Mouse (Mus musculus) limb, embryonic 11.5 days (tissue): Measurements from ENCODE around the gene Mpdu1. TPM values are rescaled to one million over a fixed set of nuclear protein-coding genes. Genes with fewer than 3 reads are reported as not detected.

Experiments used
- ATAC-seq: fragments of 200-750 bp; cut with Nextera tagmentation; 2 replicates; pipeline ENCODE4 v1.8.0; 2017; ENCODE audit warnings: low read depth; ENCODE audit not compliant: insufficient number of reproducible peaks, low FRiP score, low TSS enrichment
- DNase-seq: peaks from one replicate; pipeline ENCODE4 v3.0.0-alpha.2; 2015; ENCODE audit warnings: low spot score
- H3K27ac ChIP-seq: fragments of 300-500 bp; sonication (generic); replicated peaks from 2 replicates; pipeline ENCODE4 v1.5.1; 2014; ENCODE audit warnings: low read depth, mild to moderate bottlenecking, low read length
- H3K27me3 ChIP-seq: fragments of 300-500 bp; sonication (generic); 2 replicates; pipeline ENCODE4 v1.6.1; 2014; ENCODE audit warnings: mild to moderate bottlenecking, low read length, mixed read lengths; ENCODE audit not compliant: control insufficient read depth, insufficient read depth
- H3K36me3 ChIP-seq: fragments of 300-500 bp; sonication (generic); 2 replicates; pipeline ENCODE4 v1.6.1; 2014; ENCODE audit warnings: mild to moderate bottlenecking, low read length, moderate library complexity, mixed read lengths; ENCODE audit not compliant: control insufficient read depth, insufficient read depth
- H3K4me1 ChIP-seq: fragments of 300-500 bp; sonication (generic); 2 replicates; pipeline ENCODE4 v1.6.1; 2014; ENCODE audit warnings: low read length, mixed read lengths; ENCODE audit not compliant: control insufficient read depth, insufficient read depth
- H3K4me2 ChIP-seq: fragments of 300-500 bp; sonication (generic); 2 replicates; pipeline ENCODE4 v1.6.1; 2014; ENCODE audit warnings: low read depth, mild to moderate bottlenecking, moderate library complexity; ENCODE audit not compliant: severe bottlenecking
- H3K4me3 ChIP-seq: fragments of 300-500 bp; sonication (generic); 2 replicates; pipeline ENCODE4 v1.5.1; 2014; ENCODE audit warnings: low read depth, low read length
- H3K9ac ChIP-seq: fragments of 300-500 bp; sonication (generic); 2 replicates; pipeline ENCODE4 v1.6.1; 2014; ENCODE audit warnings: mild to moderate bottlenecking, low read length
- H3K9me3 ChIP-seq: fragments of 300-500 bp; sonication (generic); 2 replicates; pipeline ENCODE4 v1.6.1; 2016; ENCODE audit warnings: low read length; ENCODE audit not compliant: control insufficient read depth
- WGBS: fragments of 180-500 bp; shearing (Covaris S2); extraction: QIAGEN DNeasy Blood & Tissue Kit; methylation state at CpG from one replicate; pipeline ENCODE4 v1.1.7; 2014; 5-methylcytosine and 5-hydroxymethylcytosine counted together
- polyA plus RNA-seq: library from polyadenylated mRNA; unstranded; fragments of >200 nt; fragmentation: Nextera tagmentation; extraction: Ambion mirVana; gene quantifications from 2 replicates; pipeline ENCODE4 v1.2.1, GENCODE M21; 2014

Gene Mpdu1
- polyA plus RNA-seq, 1 experiment from 2014 or later = 41.0 TPM

DNA sequence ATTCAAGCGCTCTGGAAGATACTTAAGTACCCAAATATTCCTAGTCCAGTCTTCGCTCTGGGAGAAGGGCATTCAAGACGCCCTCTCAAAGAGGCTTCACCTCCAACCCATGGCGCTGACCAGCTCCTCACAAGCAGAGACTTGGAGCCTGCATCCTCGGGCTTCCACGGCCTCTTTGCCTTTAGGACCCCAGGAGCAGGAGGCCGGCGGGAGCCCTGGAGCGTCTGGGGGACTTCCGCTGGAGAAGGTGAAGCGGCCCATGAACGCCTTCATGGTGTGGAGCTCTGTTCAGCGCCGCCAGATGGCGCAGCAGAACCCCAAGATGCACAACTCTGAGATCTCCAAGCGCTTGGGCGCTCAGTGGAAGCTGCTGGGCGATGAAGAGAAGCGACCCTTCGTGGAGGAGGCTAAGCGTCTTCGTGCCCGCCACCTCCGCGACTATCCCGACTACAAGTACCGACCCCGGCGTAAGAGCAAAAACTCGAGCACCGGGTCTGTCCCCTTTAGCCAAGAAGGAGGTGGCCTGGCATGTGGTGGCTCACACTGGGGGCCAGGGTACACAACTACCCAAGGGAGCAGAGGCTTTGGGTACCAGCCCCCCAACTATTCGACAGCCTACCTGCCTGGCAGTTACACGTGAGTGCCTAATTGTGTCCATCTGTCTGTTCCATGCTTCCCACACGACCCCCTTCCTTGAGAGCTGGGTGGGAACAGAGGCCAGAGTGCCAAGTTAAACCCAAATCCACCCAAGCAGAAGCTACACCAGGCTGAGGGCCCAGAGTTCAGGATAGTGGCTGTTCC is 7.0 kb downstream of the Mpdu1 start, which contains the start of gene Sox15:
Gene Sox15 (plus strand): TSS at position 51 of the 801 bp plus-strand sequence.
- ATAC-seq (peak; percentile 65; the same call in 1 of the 2 replicates), DNase-seq (peak; percentile 86)
- Histone ChIP-seq H3K27me3 (no peaks in the 10 kb centered on the region), H3K9me3 (no peaks in the 10 kb centered on the region), H3K36me3 (peaks cover 44% of the 10 kb centered on the region), H3K9ac (0 out of 2 replicates have a peak within 1 kb of the TSS, but pooled peaks have one; percentile 18), H3K27ac (peak within 1 kb of the TSS; percentile 65), H3K4me1 (peaks cover 19% of the 10 kb centered on the region), H3K4me3 (peak within 1 kb of the TSS; percentile 1; the same call in 1 of the 2 replicates), H3K4me2 (peak within 1 kb of the TSS; percentile 12; the same call in 1 of the 2 replicates)
- 26% methylated on average over 34 of the region's 34 CpGs for WGBS

DNA sequence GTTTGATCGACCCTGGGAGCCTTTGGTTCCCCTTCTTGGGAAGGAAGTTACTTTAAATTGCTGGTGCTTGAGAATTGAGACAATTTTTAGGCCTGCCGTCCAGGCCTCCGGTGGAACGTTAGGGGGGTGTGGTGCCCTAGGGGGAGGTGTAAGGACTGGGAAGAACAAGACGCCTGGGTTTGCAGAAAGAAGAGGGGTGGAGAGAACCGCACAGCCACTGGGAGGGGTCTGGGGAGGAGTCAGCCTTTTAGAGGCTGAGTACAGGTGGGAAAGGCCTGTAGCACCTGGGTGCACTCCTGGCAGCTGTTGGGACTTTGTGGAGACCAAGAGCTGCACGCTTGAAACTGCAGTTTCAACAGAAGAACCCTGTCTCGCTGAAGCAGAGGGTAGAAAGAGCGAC is 7.7 kb downstream of the Mpdu1 start:
- WGBS = 35% methylated on average over 9 of the region's 9 CpGs
- no peak overlapping the region for H3K4me3 ChIP-seq
- H3K9me3 ChIP-seq = no peaks in the 10 kb centered on the region
- H3K27ac ChIP-seq = peak overlapping the region; percentile 65
- H3K4me1 ChIP-seq = peaks cover 19% of the 10 kb centered on the region
- no peak for ATAC-seq
- H3K9ac ChIP-seq = no peak overlapping the region
- H3K36me3 ChIP-seq = peaks cover 48% of the 10 kb centered on the region
- H3K27me3 ChIP-seq = no peaks in the 10 kb centered on the region
- no peak overlapping the region for H3K4me2 ChIP-seq
- DNase-seq = no peak

DNA sequence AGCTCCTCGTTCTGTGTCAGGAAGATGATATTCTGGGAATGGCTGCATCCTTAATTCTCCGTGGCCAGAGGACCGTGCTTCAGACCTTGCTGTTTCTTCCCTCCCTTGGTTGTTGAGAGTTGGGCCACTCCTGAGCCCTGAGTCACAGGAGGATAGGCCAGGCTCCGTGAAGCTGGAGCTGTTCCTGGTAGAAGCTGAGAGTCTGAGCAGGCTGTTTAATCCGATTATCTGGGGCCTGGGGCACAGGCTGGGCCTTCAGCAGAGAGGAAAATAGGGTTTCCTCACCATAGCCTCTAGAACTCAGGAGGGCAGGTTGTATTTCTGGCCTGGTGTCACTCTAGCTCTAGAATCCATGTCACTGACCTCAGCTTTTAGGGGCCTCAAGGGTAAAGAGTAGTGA is 9.0 kb downstream of the Mpdu1 start:
- Histone ChIP-seq H3K36me3 (peaks cover 50% of the 10 kb centered on the region), H3K9ac (no peak overlapping the region), H3K27ac (no peak overlapping the region), H3K4me1 (peaks cover 19% of the 10 kb centered on the region), H3K27me3 (no peaks in the 10 kb centered on the region), H3K4me2 (no peak overlapping the region), H3K4me3 (no peak overlapping the region), H3K9me3 (no peaks in the 10 kb centered on the region)
- whole genome bisulfite sequencing = 77% methylated on average over 5 of the region's 5 CpGs
- DNase-seq (no peak), ATAC-seq (no peak)

DNA sequence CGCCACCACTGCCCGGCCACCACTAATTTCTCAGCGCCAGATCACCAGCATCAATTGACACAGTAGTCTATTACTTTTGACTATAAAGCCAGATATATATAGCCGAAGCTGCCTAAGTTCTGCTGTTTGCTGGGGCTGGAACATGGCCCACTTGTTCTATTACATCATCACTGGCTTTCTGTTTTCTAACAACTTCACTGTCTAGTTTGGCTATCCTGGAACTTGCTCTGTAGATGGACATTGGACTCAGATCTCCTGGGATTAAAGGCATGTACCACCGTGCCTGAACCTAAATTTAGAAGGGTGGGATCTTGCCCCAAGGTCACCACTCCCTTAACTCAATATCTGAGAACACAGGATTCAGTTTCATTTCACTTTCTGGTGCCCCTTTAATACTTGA is 16.6 kb downstream of the Mpdu1 start:
- H3K4me3 ChIP-seq = no peak overlapping the region
- H3K27ac ChIP-seq = no peak overlapping the region
- no peak for ATAC-seq
- no peaks in the 10 kb centered on the region for H3K9me3 ChIP-seq
- peaks cover 56% of the 10 kb centered on the region for H3K36me3 ChIP-seq
- WGBS = 97% methylated on average over 5 of the region's 5 CpGs
- no peak for DNase-seq
- no peaks in the 10 kb centered on the region for H3K4me1 ChIP-seq
- H3K9ac ChIP-seq = no peak overlapping the region
- no peaks in the 10 kb centered on the region for H3K27me3 ChIP-seq
- H3K4me2 ChIP-seq = no peak overlapping the region

DNA sequence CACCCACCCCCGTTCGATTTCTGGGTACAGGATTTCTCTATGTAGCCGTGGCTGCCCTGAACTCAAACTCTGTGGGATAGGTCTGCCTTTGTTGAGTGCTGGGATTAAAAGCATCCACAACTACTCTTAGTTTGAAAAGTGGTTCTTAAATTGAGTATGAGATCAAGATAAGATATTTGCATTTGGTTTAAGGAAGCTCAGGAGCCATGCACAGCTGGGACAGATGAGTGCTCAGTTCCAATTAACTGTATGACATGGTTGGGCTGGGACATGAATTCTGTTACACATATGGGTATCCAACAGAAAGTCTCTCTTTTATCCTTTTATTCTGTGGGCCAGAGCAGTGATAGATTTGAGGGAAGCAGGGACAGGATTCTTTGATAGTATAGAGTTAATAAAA is 27.0 kb downstream of the Mpdu1 start:
- ATAC-seq = no peak

DNA sequence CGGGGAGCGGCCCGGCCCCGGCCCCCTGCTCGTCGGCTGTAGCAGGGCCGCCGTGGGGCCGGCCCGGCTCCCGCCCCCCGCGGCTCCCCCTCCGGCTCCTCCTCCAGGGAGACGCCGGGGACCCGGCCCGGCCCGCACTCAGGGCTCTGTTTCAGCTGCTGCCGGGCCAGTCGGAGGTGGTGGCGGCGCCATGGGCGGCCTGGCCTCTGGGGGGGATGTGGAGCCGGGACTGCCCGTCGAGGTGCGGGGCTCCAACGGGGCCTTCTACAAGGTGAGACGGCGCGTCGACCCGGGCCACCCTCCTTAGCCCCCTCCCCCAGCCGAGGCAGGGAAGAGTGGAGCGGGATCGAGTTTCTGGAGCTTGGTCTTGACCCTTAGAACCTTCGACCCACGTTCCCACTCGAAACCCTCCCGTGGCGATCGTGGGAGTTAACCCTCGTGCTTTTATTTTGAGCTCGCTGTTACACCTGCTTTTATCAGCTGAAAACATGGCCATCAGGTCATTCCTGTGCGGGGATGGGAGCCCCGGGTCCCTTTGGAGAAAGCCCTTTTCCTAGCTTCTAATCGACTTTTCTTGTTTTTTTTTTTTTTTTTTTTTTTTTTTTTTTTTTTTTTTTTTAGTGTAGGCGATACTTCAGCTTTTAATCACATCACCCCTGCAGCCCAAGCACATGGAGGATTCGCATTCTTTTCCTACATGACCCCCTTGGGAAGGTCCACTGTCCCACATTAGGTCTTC is 29.1 kb downstream of the Mpdu1 start:
- peak overlapping the region; percentile 94 for H3K4me3 ChIP-seq
- DNase-seq (no peak), ATAC-seq (peak; percentile 48)
- peak overlapping the region; percentile 92 for H3K27ac ChIP-seq
- no peaks in the 10 kb centered on the region for H3K27me3 ChIP-seq
- H3K4me1 ChIP-seq = 0 out of 2 replicates have a peak, but pooled peaks cover 2% of the 10 kb centered on the region
- H3K4me2 ChIP-seq = peak overlapping the region; percentile 67
- under 1% methylated on average over 35 of the region's 50 CpGs for whole genome bisulfite sequencing
- peak overlapping the region; percentile 86 for H3K9ac ChIP-seq
- no peaks in the 10 kb centered on the region; the same call in 1 of the 2 replicates for H3K36me3 ChIP-seq
- H3K9me3 ChIP-seq = no peaks in the 10 kb centered on the region

More for the DNA sequence above, 27.0 kb downstream of the Mpdu1 start:
- no peak overlapping the region for H3K9ac ChIP-seq
- H3K4me2 ChIP-seq = no peak overlapping the region
- no peaks in the 10 kb centered on the region for H3K27me3 ChIP-seq
- H3K4me1 ChIP-seq = 0 out of 2 replicates have a peak, but pooled peaks cover 2% of the 10 kb centered on the region
- 93% methylated on average over 3 of the region's 3 CpGs for WGBS
- H3K4me3 ChIP-seq = no peak overlapping the region
- H3K9me3 ChIP-seq = no peaks in the 10 kb centered on the region
- H3K27ac ChIP-seq = no peak overlapping the region
- no peak for DNase-seq
- H3K36me3 ChIP-seq = peaks cover 4% of the 10 kb centered on the region; the same call in 1 of the 2 replicates

DNA sequence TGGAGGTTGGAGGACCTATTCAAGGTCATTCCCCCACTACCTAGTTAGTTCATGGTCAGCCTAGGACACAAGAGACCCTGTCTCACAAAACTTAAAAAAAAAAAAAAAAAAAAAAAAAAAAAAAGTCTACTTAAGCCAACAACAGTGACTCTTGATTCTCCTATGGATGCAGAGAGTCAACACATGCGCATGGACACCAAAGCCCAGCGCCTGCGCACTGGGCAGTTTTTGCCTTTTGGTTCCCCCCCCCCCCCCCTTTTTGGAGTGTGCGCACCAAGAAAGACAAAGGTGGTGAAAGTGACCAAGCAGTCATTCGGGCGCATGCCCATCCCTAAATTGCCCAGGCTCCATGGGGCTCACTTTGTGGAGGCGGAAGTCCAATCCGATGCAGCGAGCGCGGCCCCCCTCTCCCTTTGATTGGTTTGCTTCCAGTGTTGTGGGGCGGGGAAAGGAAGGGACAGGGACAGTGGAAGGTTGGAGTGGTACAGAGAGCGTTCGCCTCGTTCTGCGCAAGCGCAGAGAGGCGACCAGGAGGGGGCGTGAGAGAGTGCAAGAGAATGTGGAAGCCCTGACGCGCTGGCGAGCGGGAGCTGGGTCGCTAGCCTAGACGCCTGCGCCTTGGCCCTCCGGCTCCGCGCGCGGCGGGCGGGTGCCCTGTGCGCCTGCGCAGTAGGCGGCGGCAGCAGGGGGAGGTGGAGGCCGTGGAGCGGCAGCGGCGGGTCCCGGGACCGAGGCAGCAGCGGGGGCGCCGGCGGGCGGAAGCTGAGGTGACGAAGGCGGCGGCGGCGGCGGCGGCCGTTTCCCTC is 30.0 kb downstream of the Mpdu1 start, which contains the start of gene Fxr2:
Gene Fxr2 (plus strand): TSS at position 707 of the 806 bp plus-strand sequence.
- H3K4me2 ChIP-seq = peak within 1 kb of the TSS; percentile 67
- H3K4me1 ChIP-seq = 0 out of 2 replicates have a peak, but pooled peaks cover 2% of the 10 kb centered on the region
- ATAC-seq = peak; percentile 98

More for the DNA sequence above, 30.0 kb downstream of the Mpdu1 start, which contains the start of gene Fxr2:
- no peaks in the 10 kb centered on the region for H3K27me3 ChIP-seq
- peak within 1 kb of the TSS; percentile 86 for H3K9ac ChIP-seq
- peak within 1 kb of the TSS; percentile 92 for H3K27ac ChIP-seq
- no peaks in the 10 kb centered on the region for H3K9me3 ChIP-seq
- peak; percentile 100 for DNase-seq
- H3K4me3 ChIP-seq = peak within 1 kb of the TSS; percentile 94
- WGBS = under 1% methylated on average over 40 of the region's 56 CpGs
- H3K36me3 ChIP-seq = no peaks in the 10 kb centered on the region; the same call in 1 of the 2 replicates
